Mouse (Mus musculus) CH12.LX (cell line): Measurements from ENCODE around the gene Trir. TPM values are rescaled to one million over a fixed set of nuclear protein-coding genes. Genes with fewer than 3 reads are reported as not detected.

ENCODE experiments used
- DNase-seq: peaks from one replicate; pipeline ENCODE4 v3.0.0-alpha.2; 2013; ENCODE audit errors: extremely low read depth
- H3K27ac ChIP-seq: 2 replicates; pipeline ENCODE4 v1.5.1; 2012; ENCODE audit warnings: low read depth, mild to moderate bottlenecking, control low read depth, moderate library complexity; ENCODE audit not compliant: insufficient read depth
- H3K27me3 ChIP-seq: replicated peaks from 2 replicates; pipeline ENCODE3; 2012; ENCODE audit warnings: inconsistent platforms
- H3K36me3 ChIP-seq, 2 experiments: replicated peaks in 1 of 2; 2 replicates each; pipeline versions ENCODE3 to v1.6.1; 2012; ENCODE audit warnings: inconsistent platforms in 1 of 2, low read length in 1 of 2, mild to moderate bottlenecking in 1 of 2, mixed read lengths in 1 of 2, moderate library complexity in 1 of 2; ENCODE audit not compliant: control insufficient read depth in 1 of 2, insufficient read depth in 1 of 2
- H3K4me1 ChIP-seq, 2 experiments: 2 replicates each; pipeline ENCODE4 v1.6.1; 2012; ENCODE audit warnings: inconsistent platforms in 1 of 2, moderate library complexity in 1 of 2; ENCODE audit not compliant: insufficient read depth in 2 of 2, control insufficient read depth in 1 of 2
- H3K4me2 ChIP-seq: 2 replicates; pipeline ENCODE4 v1.6.1; 2012; ENCODE audit warnings: low read depth, mild to moderate bottlenecking, control low read depth; ENCODE audit not compliant: poor library complexity, insufficient read depth, severe bottlenecking
- H3K4me3 ChIP-seq, 3 experiments: fragments of 150-350 bp in 1 of 3; sonication (generic) in 1 of 3; replicated peaks in 1 of 3; 2 replicates each; pipeline versions ENCODE3 to v1.5.1; 2011 to 2012; ENCODE audit warnings: low read depth in 2 of 3, low read length in 2 of 3, mild to moderate bottlenecking in 2 of 3, moderate library complexity in 2 of 3, control low read depth in 1 of 3, improper control_type of control experiment in 1 of 3, inconsistent platforms in 1 of 3, mixed read lengths in 1 of 3; ENCODE audit not compliant: poor library complexity in 1 of 3
- H3K79me2 ChIP-seq: replicated peaks from 2 replicates; pipeline ENCODE4 v1.6.1; 2012; ENCODE audit warnings: mild to moderate bottlenecking, moderate library complexity; ENCODE audit not compliant: control insufficient read depth, poor library complexity, insufficient read depth, severe bottlenecking; ENCODE audit errors: extremely low read depth
- H3K9ac ChIP-seq: 2 replicates; pipeline ENCODE4 v1.6.1; 2012; ENCODE audit warnings: low read depth, mild to moderate bottlenecking, control low read depth, moderate library complexity; ENCODE audit not compliant: insufficient read depth
- H3K9me3 ChIP-seq: replicated peaks from 2 replicates; pipeline ENCODE3; 2012; ENCODE audit warnings: low read length, inconsistent platforms, mixed read lengths
- BHLHE40 ChIP-seq: IDR thresholded peaks from 2 replicates; pipeline ENCODE4 v1.6.1; 2011; ENCODE audit warnings: mild to moderate bottlenecking, low read depth, low read length, improper control_type of control experiment
- CHD1 ChIP-seq: IDR thresholded peaks from 2 replicates; pipeline ENCODE4 v1.6.1; 2012; ENCODE audit warnings: low read depth, low read length, improper control_type of control experiment, inconsistent platforms
- CHD2 ChIP-seq: IDR thresholded peaks from 2 replicates; pipeline ENCODE4 v1.6.1; 2011; ENCODE audit warnings: low read length, improper control_type of control experiment
- CTCF ChIP-seq, 2 experiments: IDR thresholded peaks in 1 of 2; conservative IDR thresholded peaks in 1 of 2; 2 replicates each; pipeline ENCODE4 v1.5.1; 2011 to 2012; ENCODE audit warnings: low read depth in 2 of 2, low read length in 2 of 2, improper control_type of control experiment in 1 of 2, inconsistent platforms in 1 of 2, mild to moderate bottlenecking in 1 of 2, moderate library complexity in 1 of 2
- E2F4 ChIP-seq: IDR thresholded peaks from 2 replicates; pipeline ENCODE4 v1.6.1; 2011; ENCODE audit warnings: low read depth, low read length, improper control_type of control experiment; ENCODE audit not compliant: insufficient replicate concordance
- ELF1 ChIP-seq: IDR thresholded peaks from 2 replicates; pipeline ENCODE4 v1.6.1; 2014; ENCODE audit warnings: low read depth, mild to moderate bottlenecking, inconsistent platforms, low read length, improper control_type of control experiment
- EP300 ChIP-seq: IDR thresholded peaks from 2 replicates; pipeline ENCODE4 v1.6.1; 2011; ENCODE audit warnings: low read length, improper control_type of control experiment
- ETS1 ChIP-seq: conservative IDR thresholded peaks from 2 replicates; pipeline ENCODE4 v1.6.1; 2012; ENCODE audit warnings: low read depth, mild to moderate bottlenecking, inconsistent platforms, low read length, improper control_type of control experiment, moderate library complexity
- GABPA ChIP-seq: IDR thresholded peaks from 2 replicates; pipeline ENCODE4 v1.6.1; 2012; ENCODE audit warnings: low read depth, low read length, improper control_type of control experiment, inconsistent platforms; ENCODE audit not compliant: insufficient replicate concordance
- HCFC1 ChIP-seq: IDR thresholded peaks from 2 replicates; pipeline ENCODE4 v1.6.1; 2012; ENCODE audit warnings: low read depth, mild to moderate bottlenecking, inconsistent platforms, low read length, improper control_type of control experiment
- IRF4 ChIP-seq: IDR thresholded peaks from 2 replicates; pipeline ENCODE4 v1.6.1; 2014; ENCODE audit warnings: low read depth, mild to moderate bottlenecking, inconsistent platforms, low read length, improper control_type of control experiment
- JUN ChIP-seq: IDR thresholded peaks from 2 replicates; pipeline ENCODE4 v1.6.1; 2011; ENCODE audit warnings: low read depth, mild to moderate bottlenecking, low read length, improper control_type of control experiment, moderate library complexity; ENCODE audit not compliant: insufficient read depth
- JUND ChIP-seq: conservative IDR thresholded peaks from 2 replicates; pipeline ENCODE4 v1.6.1; 2011; ENCODE audit warnings: low read depth, low read length, improper control_type of control experiment
- KAT2A ChIP-seq: IDR thresholded peaks from 2 replicates; pipeline ENCODE4 v1.6.1; 2012; ENCODE audit warnings: low read length, improper control_type of control experiment, inconsistent platforms; ENCODE audit not compliant: insufficient replicate concordance
- MAFK ChIP-seq: IDR thresholded peaks from 2 replicates; pipeline ENCODE4 v1.6.1; 2011; ENCODE audit warnings: low read length, improper control_type of control experiment; ENCODE audit not compliant: insufficient replicate concordance
- MAX ChIP-seq: IDR thresholded peaks from 2 replicates; pipeline ENCODE4 v1.6.1; 2011; ENCODE audit warnings: low read length, improper control_type of control experiment
- MAZ ChIP-seq: IDR thresholded peaks from 2 replicates; pipeline ENCODE4 v1.6.1; 2012; ENCODE audit warnings: low read depth, mild to moderate bottlenecking, inconsistent platforms, low read length, improper control_type of control experiment, moderate library complexity
- MEF2A ChIP-seq: IDR thresholded peaks from 2 replicates; pipeline ENCODE4 v1.6.1; 2014; ENCODE audit warnings: low read depth, mild to moderate bottlenecking, inconsistent platforms, low read length, improper control_type of control experiment, borderline replicate concordance
- MXI1 ChIP-seq: IDR thresholded peaks from 2 replicates; pipeline ENCODE4 v1.6.1; 2011; ENCODE audit warnings: mild to moderate bottlenecking, low read depth, low read length, improper control_type of control experiment
- MYC ChIP-seq: IDR thresholded peaks from 2 replicates; pipeline ENCODE4 v1.6.1; 2011; ENCODE audit warnings: low read depth, mild to moderate bottlenecking, improper control_type of control experiment, low read length
- NELFE ChIP-seq: IDR thresholded peaks from 2 replicates; pipeline ENCODE4 v1.6.1; 2011; ENCODE audit warnings: low read depth, low read length, improper control_type of control experiment
- NRF1 ChIP-seq: IDR thresholded peaks from 2 replicates; pipeline ENCODE4 v1.6.1; 2014; ENCODE audit warnings: low read depth, mild to moderate bottlenecking, inconsistent platforms, low read length, improper control_type of control experiment, moderate library complexity
- PAX5 ChIP-seq: IDR thresholded peaks from 2 replicates; pipeline ENCODE4 v1.6.1; 2012; ENCODE audit warnings: low read length, inconsistent platforms, mixed read lengths
- POLR2A ChIP-seq: IDR thresholded peaks from 2 replicates; pipeline ENCODE4 v1.6.1; 2011; ENCODE audit warnings: low read depth, mild to moderate bottlenecking, improper control_type of control experiment, low read length
- POLR2AphosphoS2 ChIP-seq: IDR thresholded peaks from 2 replicates; pipeline ENCODE4 v1.6.1; 2011; ENCODE audit warnings: low read depth, low read length, improper control_type of control experiment
- RAD21 ChIP-seq: IDR thresholded peaks from 2 replicates; pipeline ENCODE4 v1.6.1; 2011; ENCODE audit warnings: low read depth, mild to moderate bottlenecking, low read length, improper control_type of control experiment, moderate library complexity
- RCOR1 ChIP-seq: conservative IDR thresholded peaks from 2 replicates; pipeline ENCODE4 v1.6.1; 2012; ENCODE audit warnings: low read depth, mild to moderate bottlenecking, inconsistent platforms, low read length, improper control_type of control experiment
- SIN3A ChIP-seq: IDR thresholded peaks from 2 replicates; pipeline ENCODE4 v1.6.1; 2012; ENCODE audit warnings: low read length, improper control_type of control experiment, inconsistent platforms
- SMC3 ChIP-seq: IDR thresholded peaks from 2 replicates; pipeline ENCODE4 v1.6.1; 2011; ENCODE audit warnings: low read depth, low read length, improper control_type of control experiment
- TBP ChIP-seq: conservative IDR thresholded peaks from 2 replicates; pipeline ENCODE4 v1.6.1; 2011; ENCODE audit warnings: low read depth, low read length, improper control_type of control experiment
- TCF12 ChIP-seq: IDR thresholded peaks from 2 replicates; pipeline ENCODE4 v1.6.1; 2014; ENCODE audit warnings: low read depth, mild to moderate bottlenecking, inconsistent platforms, low read length, improper control_type of control experiment
- UBTF ChIP-seq: IDR thresholded peaks from 2 replicates; pipeline ENCODE4 v1.6.1; 2012; ENCODE audit warnings: low read depth, mild to moderate bottlenecking, inconsistent platforms, low read length, improper control_type of control experiment, moderate library complexity
- USF1 ChIP-seq: IDR thresholded peaks from 2 replicates; pipeline ENCODE4 v1.6.1; 2014; ENCODE audit warnings: low read depth, mild to moderate bottlenecking, inconsistent platforms, low read length, improper control_type of control experiment
- USF2 ChIP-seq: conservative IDR thresholded peaks from 2 replicates; pipeline ENCODE4 v1.6.1; 2011; ENCODE audit warnings: low read depth, low read length, improper control_type of control experiment
- ZC3H11A ChIP-seq: IDR thresholded peaks from 2 replicates; pipeline ENCODE4 v1.6.1; 2012; ENCODE audit warnings: low read depth, mild to moderate bottlenecking, inconsistent platforms, low read length, improper control_type of control experiment
- ZKSCAN1 ChIP-seq: IDR thresholded peaks from 2 replicates; pipeline ENCODE4 v1.6.1; 2012; ENCODE audit warnings: low read depth, inconsistent platforms, low read length, improper control_type of control experiment, borderline replicate concordance
- ZMIZ1 ChIP-seq: IDR thresholded peaks from 2 replicates; pipeline ENCODE4 v1.6.1; 2012; ENCODE audit warnings: low read depth, mild to moderate bottlenecking, inconsistent platforms, low read length, improper control_type of control experiment
- ZNF384 ChIP-seq: IDR thresholded peaks from 2 replicates; pipeline ENCODE4 v1.6.1; 2012; ENCODE audit warnings: low read depth, low read length, improper control_type of control experiment, inconsistent platforms
- dilution Hi-C: fragments of 300-500 bp; cut with MboI; formaldehyde crosslinking; loops from 2 replicates; pipeline ENCODE4 v1.14.3; 2020; ENCODE audit warnings: low sequenced_read_pairs; ENCODE audit not compliant: extremely low pct_unique_long_range_greater_than_20kb, extremely low pct_ligation_motif_present
- in situ Hi-C: fragments of 300-500 bp; cut with MboI; formaldehyde crosslinking; loops from 3 replicates; pipeline ENCODE4 v1.14.3; 2019; ENCODE audit warnings: low sequenced_read_pairs, low pct_ligation_motif_present, low pct_unique_long_range_greater_than_20kb, mixed read lengths
- polyA plus RNA-seq: library from polyadenylated mRNA; unstranded; fragments of >175 nt; gene quantifications from 2 replicates; pipeline ENCODE4 v1.2.1, GENCODE M21; 2012; ENCODE audit warnings: low read depth; ENCODE audit not compliant: insufficient read length
- total RNA-seq, 2 experiments: library from RNA; depleted of rRNA; stranded (reverse); fragments of 300-350 nt in 1 of 2; fragments of >200 nt in 1 of 2; gene quantifications; 2 replicates each; pipeline ENCODE4 v1.2.3; 2012 to 2014

The Trir gene
- total and polyA plus RNA-seq, 3 experiments: 151 to 209 (median 185) TPM

DNA sequence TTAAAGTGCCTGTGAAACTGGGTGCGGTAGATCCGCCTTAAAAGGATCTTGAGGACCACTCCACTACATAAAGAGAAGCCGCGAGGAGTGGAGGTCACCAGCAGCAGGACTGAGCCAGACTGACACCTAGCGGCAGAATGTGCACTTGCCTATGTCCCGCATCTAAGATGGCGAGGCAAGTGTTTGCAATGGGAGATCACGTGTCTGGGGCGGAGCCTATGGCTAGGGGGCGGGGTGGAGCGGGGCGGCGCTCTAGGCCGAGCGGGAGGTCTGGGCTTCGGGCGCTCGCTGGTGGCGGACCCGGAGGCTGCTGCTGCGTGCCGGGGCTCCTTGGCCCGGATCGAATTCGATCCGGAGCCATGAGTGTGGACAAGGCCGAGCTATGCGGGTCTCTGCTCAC is 36.3 kb upstream of the Trir start, which contains the start of gene Hook2:
Gene Hook2, plus strand, starts transcription at position 255 of the 400 bp plus-strand sequence.
- no peaks in the 10 kb centered on the region for H3K79me2 ChIP-seq
- DNase-seq: peak; percentile 99
- peak within 1 kb of the TSS; percentile 62 to 79 (median 70) for H3K4me3 ChIP-seq
- dilution Hi-C loops: no loop called here
- H3K4me1 ChIP-seq: peaks cover 22 to 40% of the 10 kb centered on the region in 2 experiments
- H3K9me3 ChIP-seq: no peaks in the 10 kb centered on the region
- in situ Hi-C loops: loop anchor here (5.0 kb wide), 1 partner anchor 37 kb away; the partner anchor contains the start of genes Asna1 and Trir
- no peaks in the 10 kb centered on the region for H3K27me3 ChIP-seq
- peaks cover 7 to 28% of the 10 kb centered on the region in 2 experiments for H3K36me3 ChIP-seq
- TF ChIP-seq E2F4 (no peak), POLR2A (peak; percentile 68), ETS1 (no peak), TBP (peak; percentile 38; the same call in 1 of the 2 replicates), MAX (peak; percentile 82; the same call in 1 of the 2 replicates), JUND (no peak), JUN (no peak), EP300 (no peak), MAZ (peak; percentile 28), RAD21 (peak; percentile 95), KAT2A (no peak), ELF1 (no peak), SMC3 (peak; percentile 92), SIN3A (peak; percentile 15), ZNF384 (no peak), HCFC1 (peak; percentile 76), ZKSCAN1 (no peak), RCOR1 (no peak), USF2 (peak; percentile 85), PAX5 (no peak), BHLHE40 (peak; percentile 88), NRF1 (0 out of 2 replicates have a peak, but pooled peaks have one; percentile 34), MAFK (no peak), MXI1 (peak; percentile 13; the same call in 1 of the 2 replicates), CTCF (conservative IDR thresholded peaks at IDR 0.05 in 1 of 2, IDR thresholded peaks at IDR 0.05 in 1 of 2; ENCODE audit: low read depth in 2 of 2, low read length in 2 of 2) (peak; percentile 62 to 98), TCF12 (no peak; the same call in 1 of the 2 replicates), ZMIZ1 (no peak), MYC (peak; percentile 46; the same call in 1 of the 2 replicates), POLR2AphosphoS2 (no peak), IRF4 (no peak), UBTF (no peak), ZC3H11A (peak; percentile 51; the same call in 1 of the 2 replicates), GABPA (no peak), CHD1 (no peak), USF1 (peak; percentile 91), NELFE (no peak), MEF2A (0 out of 2 replicates have a peak, but pooled peaks have one; percentile 60), CHD2 (no peak)
- peak within 1 kb of the TSS; percentile 93 for H3K9ac ChIP-seq
- peak within 1 kb of the TSS; percentile 81 for H3K4me2 ChIP-seq
- H3K27ac ChIP-seq: peak within 1 kb of the TSS; percentile 55; the same call in 1 of the 2 replicates
